Mouse (Mus musculus) erythroid progenitor cell, adult 5-6 weeks (primary cell): ENCODE results near the gene Btnl2. TPM values are rescaled to one million over a fixed set of nuclear protein-coding genes. Genes with fewer than 3 reads are reported as not detected.
"Not testable (repeated sequence)": the region's sequence is repeated elsewhere in the genome, so short reads cannot be mapped to it uniquely, and the experiment has no call there.

Source experiments
- ATAC-seq: replicated peaks from 2 replicates; pipeline ENCODE4 v1.8.0; 2016; ENCODE audit warnings: moderate number of reproducible peaks, mild to moderate bottlenecking, moderate TSS enrichment, inconsistent platforms; ENCODE audit not compliant: poor library complexity, low FRiP score, severe bottlenecking
- total RNA-seq, 2 experiments: library from RNA; stranded (forward) in 1 of 2; stranded (reverse) in 1 of 2; fragments of 150-400 nt in 1 of 2; fragments of 186-747, 209-891 nt in 1 of 2; gene quantifications; 2 replicates each; pipeline versions ENCODE4 v1.2.3 to v1.2.4; 2015 to 2017; ENCODE audit warnings: low replicate concordance in 2 of 2

Btnl2 gene
- total RNA-seq (2015; ENCODE audit: low replicate concordance), result not detected in 2 replicates
- not detected in 2 replicates for total RNA-seq (2017; ENCODE audit: low replicate concordance)

DNA sequence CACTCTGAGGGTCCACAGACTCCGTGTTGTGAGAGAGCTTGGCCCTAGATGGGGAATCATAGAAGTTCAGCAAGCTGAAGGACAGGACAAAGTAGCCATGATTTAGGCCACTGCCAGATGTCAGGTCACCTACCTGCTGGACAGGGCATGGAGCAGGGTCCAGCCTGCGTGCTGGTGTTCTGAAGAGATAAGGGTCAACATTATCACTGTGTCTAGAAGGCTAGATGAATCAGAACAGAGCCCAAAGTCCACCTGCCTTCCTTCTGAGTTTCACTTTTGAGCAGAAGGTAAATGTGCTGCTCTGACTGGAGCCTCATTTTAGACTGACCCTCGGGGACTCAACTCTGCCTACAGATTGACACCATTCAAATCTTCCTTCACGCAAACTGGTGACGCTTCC, at the start of gene Btnl2:
TSS of gene Btnl2 (plus strand) at position 284 of the 400 bp plus-strand sequence.
- no peak for ATAC-seq

DNA sequence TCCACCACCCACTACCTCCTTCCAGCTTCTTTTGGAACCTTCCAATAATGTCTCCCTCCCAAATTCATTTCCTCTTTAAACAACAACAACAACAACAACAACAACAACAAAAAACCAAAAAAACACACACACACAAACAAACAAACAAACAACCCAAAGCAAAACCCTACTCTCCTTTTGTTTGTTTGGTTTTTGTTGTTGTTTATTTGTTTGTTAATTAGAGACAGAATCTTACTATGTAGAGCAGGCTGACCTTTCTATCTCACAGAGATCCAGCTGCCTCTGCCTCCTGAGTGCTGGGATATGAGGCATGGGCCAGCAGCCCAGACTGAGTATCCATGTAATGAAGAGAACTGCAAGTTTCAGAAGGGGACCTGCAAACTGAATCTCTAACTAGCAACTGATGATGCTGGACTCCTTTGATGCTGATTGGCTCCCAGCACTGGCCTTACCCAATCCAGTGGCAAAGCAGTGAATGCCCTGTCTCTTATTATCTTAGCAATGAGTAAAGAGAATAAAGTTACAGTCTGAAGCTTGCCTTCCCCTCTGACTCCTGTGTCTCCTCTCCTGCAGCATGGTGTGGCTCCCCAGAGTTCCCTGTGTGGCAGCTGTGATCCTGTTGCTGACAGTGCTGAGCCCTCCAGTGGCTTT, 49.1 kb upstream of the Btnl2 start, which contains the start of gene H2-Eb1:
TSS of gene H2-Eb1 (plus strand) at position 488 of the 651 bp plus-strand sequence.
- ATAC-seq, result no peak

GRCm38 (mm10) chr17:34306407-34306806, 48.2 kb upstream of the Btnl2 start:
- no peak for ATAC-seq

GRCm38 (mm10) chr17:34307216-34307615, 47.4 kb upstream of the Btnl2 start:
- ATAC-seq, result no peak

- no peak for ATAC-seq
Observed at GRCm38 (mm10) chr17:34308161-34308560, 46.5 kb upstream of the Btnl2 start.

GRCm38 (mm10) chr17:34309225-34309624, 45.4 kb upstream of the Btnl2 start:
- no peak for ATAC-seq

GRCm38 (mm10) chr17:34309683-34310385, 44.8 kb upstream of the Btnl2 start:
- 0 out of 2 replicates have a peak, but pooled peaks have one; percentile 48 for ATAC-seq

GRCm38 (mm10) chr17:34310526-34310925, 44.1 kb upstream of the Btnl2 start:
- ATAC-seq, result not testable (repeated sequence)

DNA sequence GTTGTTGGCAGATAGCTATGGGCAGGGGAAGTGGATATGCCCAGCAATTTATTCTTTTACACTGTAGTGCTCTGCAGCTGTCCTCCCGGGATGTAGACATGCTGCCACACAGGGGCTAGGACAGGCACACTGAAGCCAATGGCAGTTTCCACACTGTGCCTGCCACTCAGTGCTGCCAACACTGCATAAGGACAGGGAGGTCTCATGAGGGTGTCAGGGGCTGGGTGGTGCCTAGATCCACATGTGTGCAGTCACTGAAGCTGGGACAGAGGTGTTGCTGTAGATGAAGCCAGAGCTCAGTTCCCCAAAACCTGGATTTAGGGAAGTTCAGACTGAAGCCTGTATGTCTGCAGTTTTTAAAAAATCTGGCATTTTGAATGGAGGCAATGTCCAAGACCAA, 42.4 kb upstream of the Btnl2 start:
- no peak for ATAC-seq

- ATAC-seq, result peak; percentile 73
Observed at GRCm38 (mm10) chr17:34313393-34313792, 41.2 kb upstream of the Btnl2 start.

GRCm38 (mm10) chr17:34314286-34314685, 40.3 kb upstream of the Btnl2 start:
- no peak for ATAC-seq

GRCm38 (mm10) chr17:34315512-34315911, 39.1 kb upstream of the Btnl2 start:
- no peak for ATAC-seq

- no peak for ATAC-seq
Observed at GRCm38 (mm10) chr17:34316697-34317096, 37.9 kb upstream of the Btnl2 start.

- ATAC-seq, result no peak
Observed at GRCm38 (mm10) chr17:34317275-34317674, 37.3 kb upstream of the Btnl2 start.

DNA sequence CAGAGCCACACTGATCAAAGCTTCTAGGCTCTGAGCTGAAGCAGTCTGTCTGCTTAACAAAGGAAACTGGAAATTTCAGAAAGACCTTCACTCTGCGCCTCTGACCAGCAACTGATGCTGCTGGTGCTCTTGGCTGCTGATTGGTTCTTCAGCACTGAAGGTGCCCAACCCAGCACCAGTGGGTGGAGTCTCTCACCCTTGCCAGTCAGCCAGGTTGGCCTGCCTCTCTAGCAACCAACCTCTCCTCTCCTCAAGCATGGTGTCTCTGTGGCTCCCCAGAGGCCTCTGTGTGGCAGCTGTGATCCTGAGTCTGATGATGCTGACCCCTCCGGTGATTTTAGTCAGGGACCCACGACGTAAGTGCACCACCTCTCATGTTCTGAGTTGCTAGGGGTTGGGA, 29.2 kb upstream of the Btnl2 start, which contains the start of gene H2-Eb2:
TSS of gene H2-Eb2 (plus strand) at position 230 of the 400 bp plus-strand sequence.
- no peak for ATAC-seq

DNA sequence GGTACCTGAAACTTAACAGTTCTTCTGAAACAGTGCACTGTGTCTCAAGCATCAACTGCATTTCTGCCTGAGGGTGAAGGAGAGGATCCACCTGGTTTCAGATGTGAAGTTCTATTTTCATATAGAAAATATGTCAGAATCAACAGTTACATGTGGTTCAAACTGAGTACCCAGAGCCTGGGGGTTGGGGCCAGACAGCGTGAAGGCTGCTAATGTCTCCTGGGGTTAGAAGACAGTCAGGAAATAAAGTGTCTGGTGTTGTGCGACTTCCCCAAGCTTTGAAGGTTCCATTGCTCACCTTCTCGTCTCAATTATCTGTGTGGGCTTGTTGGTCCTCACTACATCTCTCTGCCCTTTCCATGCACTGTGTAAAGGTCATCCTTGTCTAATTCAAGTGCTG, 28.2 kb upstream of the Btnl2 start:
- no peak for ATAC-seq

DNA sequence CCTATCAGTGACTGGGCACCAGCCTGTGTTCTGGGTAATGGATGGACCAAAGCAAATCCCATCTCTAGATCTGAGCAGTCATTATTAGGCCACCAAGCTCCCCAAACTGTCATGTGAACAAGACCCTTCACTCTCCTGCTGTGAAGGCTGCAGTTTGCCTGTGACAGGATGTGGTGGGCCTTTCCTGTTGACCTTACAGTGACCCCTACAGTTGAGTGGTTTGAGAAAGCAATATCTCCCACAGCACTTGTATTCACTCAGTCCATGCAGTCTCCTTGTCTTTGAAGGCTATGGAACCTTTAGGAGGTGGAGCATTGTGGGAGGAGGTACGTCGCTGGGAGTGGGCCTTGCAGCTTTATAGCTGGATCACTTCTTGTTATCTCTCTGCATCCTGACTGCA, 24.8 kb upstream of the Btnl2 start:
- ATAC-seq, result no peak

DNA sequence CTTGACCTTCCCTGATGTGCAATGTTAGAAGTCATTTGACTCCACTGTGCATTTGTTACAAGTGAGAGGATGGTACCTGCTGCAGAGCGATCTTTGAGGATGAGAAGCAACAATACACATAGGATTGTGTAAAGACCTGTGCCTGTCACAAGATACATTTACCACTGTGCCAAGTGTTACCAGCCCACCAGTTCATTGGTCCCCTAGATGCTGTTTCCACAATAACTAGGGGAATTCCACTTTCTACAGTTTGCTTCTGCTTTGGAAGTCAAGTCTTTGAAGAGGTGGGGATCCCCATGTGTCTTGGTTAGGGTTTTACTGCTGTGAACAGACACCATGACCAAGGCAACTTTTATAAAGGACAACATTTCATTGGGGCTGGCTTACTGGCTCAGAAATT, 23.4 kb upstream of the Btnl2 start:
- no peak for ATAC-seq

DNA sequence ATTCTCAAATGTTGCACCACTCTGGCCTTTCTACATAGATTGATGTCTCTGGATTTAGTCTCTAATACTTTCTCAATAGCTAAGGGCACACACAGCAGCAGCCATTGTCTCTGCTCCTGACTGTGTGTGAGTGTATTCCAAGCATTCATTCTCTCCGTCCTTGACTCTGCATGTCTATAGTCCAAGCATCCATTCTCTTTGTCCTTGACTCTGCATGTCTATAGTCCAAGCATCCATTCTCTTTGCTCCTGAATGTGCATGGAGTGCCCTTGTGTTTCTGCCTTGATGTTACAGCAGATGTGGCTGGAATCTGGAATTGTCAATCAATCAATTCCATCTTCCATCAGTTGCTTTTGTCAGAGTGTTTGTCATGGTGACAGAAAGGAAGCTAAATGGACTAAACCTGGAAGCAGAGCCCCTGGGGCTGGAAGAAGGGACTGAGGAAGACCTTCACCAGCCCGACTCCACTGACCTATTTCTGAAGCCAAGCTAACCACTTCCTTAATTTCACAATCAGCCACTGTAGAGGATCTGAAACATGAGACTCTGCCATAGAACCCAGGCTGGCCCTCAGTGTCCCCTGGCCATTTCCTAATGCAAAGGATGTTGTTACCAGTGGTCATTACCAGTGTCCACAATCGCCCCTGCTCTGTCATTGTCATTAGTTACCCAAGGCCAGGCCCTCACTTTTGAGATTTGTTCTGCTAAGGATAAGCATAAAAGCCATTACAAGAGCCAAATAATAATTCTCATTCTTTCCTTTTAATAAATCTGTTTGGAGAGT, 13.8 kb upstream of the Btnl2 start:
- ATAC-seq, result no peak

DNA sequence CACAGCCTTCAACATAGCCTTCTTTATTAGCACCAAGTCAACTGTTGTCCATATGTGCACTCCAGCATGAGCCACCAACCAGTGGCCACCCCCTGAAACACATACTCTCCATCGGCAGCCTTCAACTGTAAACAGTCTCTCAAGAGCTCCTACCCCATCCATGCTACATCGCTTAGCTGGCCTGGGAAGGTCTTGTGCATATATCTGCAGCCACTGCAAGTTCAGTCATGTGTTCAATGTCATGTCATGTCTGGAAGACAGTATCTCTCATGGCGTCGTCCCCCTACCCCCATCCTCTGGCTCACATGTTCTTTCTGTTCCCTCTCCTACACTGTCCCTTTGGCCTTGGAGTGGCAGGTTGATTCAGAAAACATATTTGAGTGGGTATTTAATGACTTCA, 9.7 kb upstream of the Btnl2 start:
- no peak for ATAC-seq
